Mouse (Mus musculus): ENCODE results near the gene Cacna1d.

The Cacna1d gene

DNA sequence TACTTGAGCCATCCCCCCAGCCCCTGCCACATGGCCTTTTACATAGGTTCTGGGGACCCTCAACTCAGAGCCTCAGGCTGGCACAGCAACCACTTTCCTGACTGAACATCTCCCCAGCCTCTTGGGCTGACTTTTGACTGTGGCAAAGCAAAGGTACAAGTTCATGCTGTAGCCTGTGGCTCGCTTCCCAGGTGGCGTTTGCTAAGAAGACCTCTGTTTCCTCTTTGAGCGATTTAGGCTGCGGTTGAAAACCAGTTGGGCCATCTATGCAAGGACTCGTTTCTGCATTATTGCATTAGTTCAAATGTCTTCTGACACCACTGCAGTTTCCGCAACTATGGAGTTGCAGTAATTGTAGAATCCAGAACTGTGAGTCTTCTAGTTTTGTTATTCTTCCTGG, 468.8 kb downstream of the Cacna1d start:
- no peak for DNase-seq (ENCODE audit: low read depth, low spot score)

DNA sequence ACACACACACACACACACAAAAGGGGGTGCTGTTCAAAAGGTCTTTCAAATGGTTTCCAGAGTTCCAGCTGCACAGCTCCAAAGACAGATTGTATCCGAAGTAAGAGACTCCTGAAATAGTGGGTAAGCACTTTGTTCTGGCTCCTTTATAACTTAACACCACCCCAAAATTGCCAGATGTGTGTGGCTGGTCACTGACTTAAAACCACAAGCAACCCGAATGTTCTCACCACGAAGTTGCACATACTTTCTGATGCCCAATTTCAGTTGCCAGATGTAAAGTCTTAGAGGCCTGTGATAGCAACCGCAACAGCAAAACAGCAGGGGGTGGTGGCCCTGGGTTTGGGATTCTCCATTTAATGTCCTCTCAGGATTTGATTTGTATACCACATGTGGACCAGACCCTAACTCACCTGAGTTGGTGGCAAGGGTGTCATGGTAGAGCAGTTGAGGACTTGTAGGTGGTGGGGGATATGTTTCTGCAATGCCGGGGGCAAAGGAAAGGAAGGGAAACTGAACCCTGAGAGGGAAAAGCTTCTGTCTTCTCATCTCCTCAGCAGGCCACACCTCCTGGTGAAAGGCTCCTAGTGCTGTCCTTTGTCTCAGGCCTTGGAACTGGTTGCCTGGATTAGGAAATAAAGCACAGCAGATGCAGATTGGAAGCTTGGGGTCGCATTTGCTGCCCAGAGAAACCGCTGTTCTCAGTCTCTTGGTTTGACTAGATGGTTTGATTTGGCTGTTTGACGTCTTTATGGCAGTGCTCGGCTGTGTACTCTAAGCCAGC, 471.3 kb downstream of the Cacna1d start:
- DNase-seq (ENCODE audit: low read depth, low spot score) = no peak

DNA sequence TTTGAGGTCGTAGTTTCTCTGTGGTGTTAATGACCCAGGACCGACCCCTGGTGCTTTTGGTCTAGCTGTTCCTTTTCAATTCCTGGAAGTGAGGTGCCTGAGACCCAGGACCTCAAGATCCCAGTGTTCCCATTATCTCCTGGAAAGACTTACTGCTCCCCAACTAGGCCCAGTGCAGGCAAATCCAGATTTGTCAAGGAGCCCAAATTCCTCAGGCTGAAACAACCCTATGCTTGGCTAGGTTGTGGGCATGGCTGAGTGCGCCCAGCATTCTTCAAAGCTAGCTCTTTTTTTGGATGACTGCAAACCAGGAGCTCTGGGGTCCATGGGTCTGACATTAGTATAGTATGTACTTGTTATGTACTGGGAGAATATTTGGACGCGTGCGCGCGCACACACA, 471.9 kb downstream of the Cacna1d start:
- no peak for DNase-seq (ENCODE audit: low read depth, low spot score)

DNA sequence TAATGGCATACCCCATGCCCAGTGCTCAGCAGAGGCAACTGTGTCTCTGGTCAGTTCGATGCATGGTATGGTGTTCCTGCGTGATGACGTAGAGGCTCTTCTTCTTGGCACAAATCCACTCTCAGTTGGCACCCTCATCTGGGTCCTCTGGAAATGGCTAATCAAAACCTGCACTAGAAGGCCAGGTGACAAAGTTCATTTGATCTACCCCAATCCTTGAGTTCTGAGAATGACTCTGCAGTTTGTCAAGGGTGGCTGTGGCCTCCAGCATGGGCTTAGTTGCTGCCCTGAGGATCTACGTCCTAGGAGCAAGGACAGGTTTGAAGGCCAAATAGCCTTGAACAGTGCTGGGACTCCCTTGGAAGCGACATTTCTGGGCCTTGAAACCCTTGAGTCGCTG, 472.4 kb downstream of the Cacna1d start:
- DNase-seq (ENCODE audit: low read depth, low spot score) = no peak

DNA sequence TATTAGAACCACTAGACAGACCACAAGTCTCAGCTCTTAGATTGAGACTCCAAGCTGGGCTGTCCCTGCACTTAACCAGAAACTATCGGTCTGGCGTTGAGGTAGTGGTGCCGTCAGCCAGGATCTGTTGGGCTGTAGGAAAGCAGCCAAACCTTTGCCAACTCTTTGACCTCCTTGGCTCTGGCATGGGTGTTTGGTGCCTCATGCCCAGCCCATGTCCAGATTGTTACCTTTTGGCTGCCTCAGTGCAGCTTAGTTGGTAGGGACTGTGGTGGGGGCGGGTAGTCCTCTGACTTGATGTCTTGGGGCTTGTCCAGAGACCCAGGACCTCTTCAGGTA, 472.8 kb downstream of the Cacna1d start:
- DNase-seq (ENCODE audit: low read depth, low spot score) = no peak

DNA sequence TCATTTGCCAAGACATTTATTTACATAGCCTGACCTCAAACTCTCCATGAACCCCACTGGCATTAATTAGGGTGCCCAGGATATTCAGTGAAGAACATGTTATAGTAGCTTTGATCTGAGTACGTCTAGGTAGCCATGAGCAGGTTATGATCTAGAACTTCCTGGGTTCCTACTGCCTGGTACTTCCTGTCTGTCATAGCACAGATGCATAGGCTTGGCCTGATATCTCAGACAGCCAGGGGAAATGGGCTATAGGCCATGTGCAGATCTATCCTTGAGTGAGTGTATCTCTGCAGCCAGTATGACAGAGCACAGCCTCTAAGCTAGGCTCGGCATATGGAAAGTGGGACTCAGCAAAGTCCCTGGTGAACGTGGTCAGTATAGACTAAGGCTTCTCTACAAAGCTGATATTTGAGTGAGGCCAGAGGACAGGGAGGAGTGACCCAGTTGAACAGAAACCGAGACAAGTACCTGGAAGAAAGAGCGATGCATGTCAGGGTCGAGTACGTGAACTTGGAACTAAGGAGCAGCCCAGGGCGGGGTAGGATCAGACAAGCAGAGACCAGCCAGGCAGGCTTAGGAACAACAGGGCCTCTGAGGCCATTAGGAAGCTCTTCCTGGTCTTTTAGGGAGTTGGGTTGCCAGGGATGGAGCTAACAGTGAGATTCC, 473.3 kb downstream of the Cacna1d start:
- no peak for DNase-seq (ENCODE audit: low read depth, low spot score)

DNA sequence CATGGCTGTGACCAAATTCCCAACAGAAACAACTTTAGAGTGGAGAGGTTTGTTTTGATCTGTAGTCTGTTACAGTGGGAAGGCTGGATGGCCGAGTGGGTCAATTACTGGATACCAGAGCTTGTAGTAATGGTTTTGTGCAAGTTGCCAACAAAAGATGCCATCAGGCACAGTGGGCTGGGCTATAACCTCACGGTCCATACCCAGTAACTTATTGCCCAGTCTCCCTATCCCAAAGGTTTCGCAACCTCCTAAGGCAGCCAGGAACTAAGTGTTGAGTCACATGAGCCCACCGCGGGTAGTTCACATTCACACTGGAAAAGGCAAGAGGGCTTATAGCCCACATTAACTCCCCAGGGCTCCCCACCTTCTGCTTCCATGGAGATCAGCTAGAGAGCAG, 474.6 kb downstream of the Cacna1d start:
- no peak for DNase-seq (ENCODE audit: low read depth, low spot score)

DNA sequence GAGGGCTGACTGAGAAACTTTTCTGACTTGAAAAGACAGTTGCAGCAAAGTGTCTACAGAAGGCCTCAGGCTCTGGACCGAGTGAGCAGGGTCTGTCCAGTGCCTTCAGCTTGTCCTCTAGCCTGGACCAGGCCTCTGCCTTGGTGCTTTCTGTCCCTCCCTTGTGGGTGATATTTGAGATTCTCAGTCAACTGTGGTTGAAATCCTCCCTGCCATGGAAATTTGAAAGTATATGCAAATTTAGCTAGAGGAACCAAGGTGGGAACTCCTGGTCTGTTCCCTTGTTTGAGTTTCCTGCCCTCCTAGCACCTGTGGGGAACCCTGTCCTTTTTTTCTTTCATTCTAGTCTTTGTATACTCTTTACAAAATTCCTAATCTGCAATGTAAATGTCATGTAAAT, 476.2 kb downstream of the Cacna1d start:
- DNase-seq (ENCODE audit: low read depth, low spot score) = no peak

DNA sequence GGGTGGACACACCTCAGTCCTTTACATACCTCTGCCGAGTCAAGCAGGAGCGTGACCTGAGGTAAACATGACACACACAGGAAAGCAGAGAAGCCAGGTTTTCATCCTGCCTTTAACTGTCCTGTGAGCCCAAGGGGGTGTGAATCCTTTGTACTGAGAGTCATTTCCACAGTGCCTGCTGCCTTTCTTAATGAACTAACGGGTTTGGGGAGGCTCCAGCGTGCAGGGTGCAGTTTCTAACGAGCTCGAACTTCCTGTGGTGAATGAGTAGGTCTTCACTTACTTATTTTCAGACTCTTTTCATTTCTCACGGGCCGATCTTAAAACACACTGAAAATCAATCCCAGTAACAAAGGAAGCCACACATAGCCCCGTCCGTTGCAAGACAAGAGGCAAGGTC, 476.8 kb downstream of the Cacna1d start:
- DNase-seq (ENCODE audit: low read depth, low spot score) = no peak

DNA sequence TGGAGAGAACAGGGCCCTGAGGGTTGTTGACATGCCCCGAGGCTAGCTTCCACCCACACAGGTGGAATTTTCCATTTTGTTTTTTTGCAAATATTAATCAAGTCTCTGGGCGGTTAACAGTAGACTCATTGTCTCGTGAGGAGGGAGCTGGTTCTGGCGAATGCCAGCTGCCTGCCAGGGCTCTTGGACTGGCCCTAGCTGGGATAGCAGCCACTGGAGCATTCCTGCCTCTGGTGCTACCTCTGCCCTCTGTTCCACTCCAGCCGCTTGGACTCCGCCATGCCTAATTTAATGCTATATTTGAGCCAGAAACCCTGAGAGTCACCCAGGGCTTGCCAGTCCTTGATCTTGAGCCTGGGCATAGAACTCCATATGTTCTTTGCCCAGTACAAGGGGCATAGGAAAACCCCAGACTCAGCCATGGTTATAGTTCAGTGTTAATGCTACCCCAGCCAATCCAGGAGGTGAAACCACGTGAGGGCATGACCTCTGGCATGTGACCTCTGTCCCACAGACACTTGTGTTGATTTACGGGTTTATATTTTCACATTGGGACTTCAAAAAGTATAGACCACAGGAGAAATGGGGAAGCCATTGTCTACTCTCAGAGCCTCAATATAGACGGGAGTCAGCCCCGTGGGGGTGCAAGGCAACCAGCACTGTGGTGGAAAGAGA, 479.2 kb downstream of the Cacna1d start:
- DNase-seq (ENCODE audit: low read depth, low spot score) = no peak

DNA sequence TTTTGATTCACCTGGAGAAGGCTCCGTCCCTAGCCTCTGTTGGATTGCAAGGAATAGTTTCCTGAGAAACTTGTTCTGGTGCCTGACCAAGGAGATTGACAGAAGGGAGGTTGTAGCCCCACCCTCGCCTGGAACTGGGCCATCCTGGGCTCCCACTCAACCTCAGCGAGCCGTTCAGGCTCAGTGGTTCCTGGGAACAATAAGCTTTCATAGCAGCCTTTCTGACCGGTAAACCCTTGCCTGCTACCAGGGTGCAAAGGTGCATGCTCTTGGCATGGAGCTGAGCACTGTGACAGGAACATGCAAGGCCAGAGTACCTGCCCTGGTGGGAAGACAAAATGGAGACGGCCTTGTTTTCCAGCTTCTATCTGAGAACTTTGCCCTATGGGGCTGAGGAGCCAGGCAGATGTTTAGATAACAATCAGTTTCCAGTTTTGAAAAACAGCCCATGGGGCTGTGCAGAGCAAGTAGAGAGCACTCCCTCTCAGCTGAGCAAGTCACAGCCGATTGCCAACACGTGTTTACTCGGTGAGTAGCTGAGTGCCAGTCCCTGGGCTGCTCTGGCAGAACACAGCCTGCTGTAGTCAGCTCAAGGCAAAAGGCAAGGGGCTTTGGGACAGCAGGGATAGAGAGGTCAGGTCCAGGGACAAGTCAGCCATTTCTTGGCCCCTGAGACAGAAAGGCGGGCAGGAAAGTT, 481.2 kb downstream of the Cacna1d start:
- no peak for DNase-seq (ENCODE audit: low read depth, low spot score)

DNA sequence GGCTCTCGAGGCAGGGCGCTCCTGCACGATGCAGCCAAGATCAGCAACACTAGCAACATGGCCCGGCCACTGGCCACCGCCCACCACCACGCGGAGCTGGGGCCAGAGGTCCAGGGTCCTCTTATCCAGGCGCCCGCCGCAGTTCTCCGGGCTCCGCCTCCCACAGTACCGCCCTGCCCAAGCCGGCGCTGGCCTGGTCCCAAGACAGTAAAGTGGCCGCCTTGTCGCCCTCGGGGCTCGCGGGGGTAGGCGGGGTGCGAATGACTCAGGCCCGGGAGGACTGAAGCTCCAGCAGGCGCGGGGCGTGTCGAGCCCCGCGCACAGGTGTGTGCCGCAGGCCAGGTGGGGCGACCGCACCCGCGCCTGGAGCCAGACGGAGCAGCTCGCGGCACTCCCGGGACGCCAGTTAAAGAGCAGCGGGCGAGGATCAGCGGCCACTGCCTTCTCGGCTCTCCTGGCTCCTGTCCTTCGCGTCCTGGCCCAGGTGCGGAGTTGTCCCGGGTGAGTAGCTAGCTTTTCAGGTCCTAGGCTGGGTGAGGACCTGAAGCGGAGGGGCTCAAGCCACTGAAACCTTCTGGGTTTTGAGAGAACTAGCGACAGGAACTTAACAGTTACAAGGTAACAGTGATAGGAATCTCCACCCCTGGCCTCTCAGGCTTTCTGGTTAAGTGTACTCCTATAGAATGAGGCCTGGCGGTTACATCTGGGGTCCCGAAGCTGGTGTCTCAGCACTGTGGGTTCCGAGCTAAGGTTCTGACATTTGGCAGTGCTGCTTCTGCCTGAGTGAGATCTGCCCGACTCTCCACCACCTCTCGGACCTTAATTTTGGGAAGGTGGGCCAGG, 482.3 kb downstream of the Cacna1d start, which contains the start of the genes Il17rb and Chdh:
Il17rb (minus strand) TSS at position 164 of the 843 bp plus-strand sequence.
Chdh (plus strand) TSS at position 291 of the 843 bp plus-strand sequence.
- peak; percentile 23 for DNase-seq (ENCODE audit: low read depth, low spot score)

DNA sequence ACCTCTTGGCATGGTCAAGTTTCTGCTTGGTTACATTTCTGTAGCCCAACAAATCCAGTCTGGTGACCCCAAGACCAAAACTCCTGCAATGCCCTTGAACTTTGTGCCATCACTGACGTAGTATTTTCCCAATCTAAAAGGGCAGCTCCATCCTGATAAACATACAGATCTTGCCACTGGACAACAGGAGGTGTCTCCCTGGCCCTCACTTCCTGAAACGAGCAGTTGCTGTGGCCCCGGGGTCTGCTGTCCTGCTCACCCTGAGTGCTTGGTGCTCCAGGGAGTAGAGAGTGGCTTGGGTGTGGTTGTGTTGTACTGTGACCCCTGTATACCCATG, 491.8 kb downstream of the Cacna1d start:
- no peak for DNase-seq (ENCODE audit: low read depth, low spot score)

DNA sequence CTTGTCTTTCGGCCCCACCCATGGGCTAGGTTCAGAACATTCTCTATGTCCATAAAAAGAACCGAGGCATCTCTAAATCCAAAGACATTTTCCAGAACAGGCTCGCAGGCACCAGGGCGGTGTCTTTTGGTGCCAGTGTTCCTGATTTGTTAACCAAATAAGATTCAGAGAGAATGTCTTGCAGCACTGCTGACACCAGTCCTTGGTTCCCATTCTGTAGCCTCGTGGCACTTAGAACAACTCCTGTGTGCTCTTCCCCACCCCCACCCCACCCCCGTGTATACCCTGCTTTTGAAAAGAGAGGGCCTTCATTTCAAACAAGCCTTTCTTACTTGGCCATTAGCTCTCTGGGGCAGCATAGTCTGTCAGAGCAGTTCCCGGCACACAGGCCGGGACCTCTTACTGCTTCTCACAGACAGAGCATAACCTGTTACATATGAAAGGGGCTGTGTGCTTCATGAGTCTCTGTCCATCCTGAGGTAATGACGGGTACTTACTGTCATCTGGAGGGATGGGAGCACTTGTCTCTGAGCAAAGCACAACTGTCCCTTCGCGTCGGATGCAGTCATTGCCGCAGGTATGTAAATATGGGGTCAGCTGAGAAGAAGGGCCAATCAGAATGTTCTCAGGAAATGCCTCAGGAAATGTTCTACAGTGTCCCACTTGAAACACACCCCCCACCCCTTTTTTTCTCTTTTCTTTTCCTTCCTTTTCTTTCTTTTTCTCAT, 492.3 kb downstream of the Cacna1d start:
- no peak for DNase-seq (ENCODE audit: low read depth, low spot score)

DNA sequence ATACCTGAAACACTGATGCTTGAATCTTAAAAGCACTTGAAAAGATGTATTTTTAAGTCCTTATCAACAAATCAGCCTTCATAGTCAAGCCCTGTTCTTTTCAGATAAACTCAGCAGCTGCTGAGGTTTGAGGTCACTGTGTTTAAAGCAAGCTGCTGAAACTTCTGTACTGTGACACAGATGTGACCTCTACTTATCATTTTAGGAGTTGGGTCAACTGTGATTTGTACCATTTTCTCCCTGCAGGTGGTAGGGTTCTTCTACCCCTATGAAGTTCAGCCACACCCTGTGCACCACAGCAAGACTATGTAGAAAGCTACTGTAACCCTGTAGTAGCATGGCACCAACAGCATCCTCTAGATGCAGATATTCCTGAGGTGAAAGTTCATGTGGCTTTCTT, 493.9 kb downstream of the Cacna1d start:
- DNase-seq (ENCODE audit: low read depth, low spot score) = no peak

DNA sequence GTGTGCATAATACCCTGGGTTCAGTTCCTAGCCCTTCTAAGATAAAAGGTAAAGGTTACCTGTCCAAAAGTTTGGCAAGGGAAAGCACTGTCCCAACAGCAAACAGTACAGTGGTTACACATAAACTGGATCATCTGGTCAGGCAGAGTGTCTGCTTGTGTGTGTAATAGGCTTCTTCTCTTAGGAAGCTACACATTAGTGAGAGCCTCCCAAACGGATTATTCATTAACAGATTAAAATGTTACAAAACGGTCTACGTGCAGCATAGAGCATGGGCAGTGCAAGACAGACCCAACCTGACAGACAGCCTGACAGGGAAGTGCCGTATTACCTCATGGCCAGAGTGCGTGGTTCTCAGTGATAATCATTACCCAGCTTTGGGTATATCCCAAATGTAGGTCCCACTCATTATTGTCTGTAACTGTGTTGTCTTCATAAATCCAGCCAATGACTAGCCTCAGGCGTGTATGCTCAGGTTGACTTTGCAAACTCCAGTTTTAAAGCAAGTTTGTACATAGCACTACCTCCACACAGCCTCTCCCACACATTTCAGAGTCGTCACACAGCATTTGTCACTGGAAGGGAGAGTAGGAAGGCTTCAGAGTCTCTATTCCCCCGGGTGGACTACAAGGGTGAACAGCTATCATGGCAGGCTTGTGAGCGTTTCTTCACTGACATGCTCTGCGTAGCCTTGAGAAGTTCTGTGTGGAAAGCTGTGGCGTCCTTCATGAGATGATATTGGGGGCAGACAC, 495.1 kb downstream of the Cacna1d start:
- no peak for DNase-seq (ENCODE audit: low read depth, low spot score)

DNA sequence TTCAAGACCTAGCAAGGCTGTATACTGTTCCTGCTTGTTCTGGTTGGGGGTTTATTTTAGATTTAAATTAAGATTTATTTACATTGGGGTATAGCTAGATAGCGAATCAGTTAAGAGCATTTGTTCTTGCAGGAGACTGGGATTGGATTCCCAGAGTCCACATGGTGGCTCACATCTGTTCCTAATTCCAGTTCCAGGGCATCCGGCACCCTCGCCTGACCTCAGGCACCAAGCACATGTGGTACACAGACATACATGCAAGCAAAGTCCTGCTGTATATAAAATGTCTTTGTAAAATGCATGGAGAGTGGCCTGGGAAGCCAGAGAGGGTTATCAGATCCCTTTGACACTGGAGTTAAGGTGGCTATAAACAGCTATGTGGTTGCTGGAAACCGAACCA, 496.3 kb downstream of the Cacna1d start:
- peak; percentile 76 for DNase-seq (ENCODE audit: low read depth, low spot score)
